Mouse (Mus musculus): ENCODE measurements at regions not wholly inside any gene's neighbourhood (a gene's known extent, or its start where the extent isn't known, plus 50 kb on each side); places are given as distances from the start of the nearest gene placed in this dataset.
"Not testable (repeated sequence)": the region's sequence is repeated elsewhere in the genome, so short reads cannot be mapped to it uniquely, and the experiment has no call there.

DNA sequence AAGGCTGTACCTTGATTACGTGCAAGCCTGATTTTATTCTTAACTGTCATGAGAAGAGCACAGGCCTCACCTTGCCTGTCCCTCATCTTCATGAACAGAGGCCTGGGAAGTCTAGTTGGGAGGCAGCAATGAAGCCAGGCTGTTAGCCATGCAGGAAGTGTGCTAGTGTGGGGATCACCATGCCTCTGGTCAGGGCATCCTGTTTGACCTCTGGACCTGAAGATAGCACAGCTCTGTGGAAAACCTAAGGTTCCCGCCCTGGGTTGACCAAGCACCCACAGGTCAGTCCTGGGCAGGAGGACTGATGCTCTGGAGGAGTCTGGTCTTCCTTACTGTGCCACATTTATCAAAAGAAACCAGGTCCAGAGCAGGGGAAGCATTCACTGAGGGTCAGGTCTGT lies 157.6 kb downstream of the Gm906 start:
- DNase-seq, result no peak

GRCm38 (mm10) chr13:50064841-50065240 lies 185.3 kb downstream of the Gm906 start:
- DNase-seq, result no peak

DNA sequence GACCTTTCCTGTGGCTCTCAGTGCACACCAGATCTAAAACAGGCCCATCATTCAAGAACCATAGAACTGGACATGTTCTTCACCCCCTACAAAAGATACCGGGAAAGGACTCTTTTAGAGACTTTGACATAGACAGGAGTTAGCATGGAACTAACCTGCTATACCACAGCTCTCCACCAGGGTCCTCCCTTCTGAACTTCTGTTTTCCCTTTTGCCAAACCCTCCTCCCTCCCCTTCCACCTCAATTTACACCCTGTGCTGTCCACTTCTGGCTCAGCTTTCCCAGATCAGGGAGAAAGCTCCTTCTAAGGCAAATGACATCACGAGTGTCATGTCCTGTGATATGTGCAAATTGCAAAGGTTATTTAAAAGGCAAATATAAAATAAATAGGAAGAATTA lies 185.7 kb downstream of the Gm906 start:
- not testable (repeated sequence) for DNase-seq

GRCm38 (mm10) chr13:50059676-50060075 lies 190.4 kb downstream of the Gm906 start:
- not testable (repeated sequence) for DNase-seq

- not testable (repeated sequence) for DNase-seq
Observed at GRCm38 (mm10) chr13:50059054-50059453, 191.1 kb downstream of the Gm906 start.

DNA sequence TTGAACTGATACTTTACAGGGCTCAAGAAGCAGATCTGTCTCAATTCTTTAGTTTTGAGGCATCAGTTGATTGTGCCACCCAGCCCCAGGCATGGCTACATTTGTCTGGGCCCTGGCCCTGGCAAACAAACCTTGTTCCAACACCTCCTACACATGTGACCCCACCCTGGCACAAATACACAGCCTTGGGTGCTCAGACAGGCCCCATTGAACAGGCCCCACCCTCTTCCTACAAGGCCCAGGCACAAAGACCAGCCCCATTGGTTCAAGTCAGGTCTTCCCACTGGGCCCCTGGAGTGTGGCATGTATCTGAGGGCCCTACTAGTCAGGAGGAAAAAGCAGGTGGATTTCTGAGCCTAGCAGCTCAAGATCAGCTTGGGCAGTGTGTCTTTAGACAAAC lies 198.4 kb downstream of the Gm906 start:
- DNase-seq, result not testable (repeated sequence)

GRCm38 (mm10) chr13:50051110-50051509 lies 199.0 kb downstream of the Gm906 start:
- DNase-seq, result not testable (repeated sequence)

DNA sequence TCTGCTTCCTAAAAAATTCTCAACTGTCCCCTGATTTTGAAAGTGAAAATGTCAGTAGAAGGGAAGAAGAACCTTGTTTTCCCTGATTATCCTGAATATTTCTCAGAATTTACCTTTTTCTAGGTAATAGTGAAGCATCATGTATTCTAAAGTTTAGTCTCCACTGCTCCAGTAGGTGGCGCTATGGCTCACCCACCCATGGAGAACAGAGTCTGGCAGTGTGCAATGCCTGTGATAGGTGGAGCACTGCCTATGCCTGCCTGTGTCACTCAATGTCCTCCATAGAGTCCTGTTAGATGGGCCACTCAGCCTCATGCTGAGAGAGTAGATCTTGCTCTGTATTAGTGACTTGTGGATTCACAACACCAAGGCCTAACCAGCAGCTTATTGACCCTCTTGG lies 218.4 kb downstream of the Gm906 start:
- peak; percentile 42 for DNase-seq

DNA sequence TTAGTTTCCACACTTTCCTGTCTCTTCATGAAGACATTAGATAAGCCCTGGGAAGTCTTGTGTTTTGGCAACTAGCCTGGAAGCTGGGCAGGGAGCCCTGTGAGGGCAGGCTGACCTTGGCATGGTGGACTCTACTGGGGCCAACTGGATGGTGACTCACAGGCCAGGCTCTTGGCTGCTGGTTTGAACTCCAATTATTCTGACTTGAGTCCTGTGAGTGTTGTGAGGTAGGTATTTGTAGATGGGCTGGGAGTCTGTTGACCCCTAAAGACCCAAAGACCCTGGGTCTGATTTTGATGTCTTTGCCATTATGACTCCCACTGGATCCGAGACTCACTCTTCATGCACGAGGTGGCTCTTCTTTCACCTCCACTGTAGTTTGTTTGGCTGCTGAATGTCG lies 208.9 kb upstream of the Gm30302 start:
- DNase-seq, result not testable (repeated sequence)

GRCm38 (mm10) chr13:49966072-49966471 lies 167.3 kb upstream of the Gm30302 start:
- DNase-seq, result not testable (repeated sequence)

GRCm38 (mm10) chr13:49957993-49958681 lies 159.3 kb upstream of the Gm30302 start:
- DNase-seq, result not testable (repeated sequence)

DNA sequence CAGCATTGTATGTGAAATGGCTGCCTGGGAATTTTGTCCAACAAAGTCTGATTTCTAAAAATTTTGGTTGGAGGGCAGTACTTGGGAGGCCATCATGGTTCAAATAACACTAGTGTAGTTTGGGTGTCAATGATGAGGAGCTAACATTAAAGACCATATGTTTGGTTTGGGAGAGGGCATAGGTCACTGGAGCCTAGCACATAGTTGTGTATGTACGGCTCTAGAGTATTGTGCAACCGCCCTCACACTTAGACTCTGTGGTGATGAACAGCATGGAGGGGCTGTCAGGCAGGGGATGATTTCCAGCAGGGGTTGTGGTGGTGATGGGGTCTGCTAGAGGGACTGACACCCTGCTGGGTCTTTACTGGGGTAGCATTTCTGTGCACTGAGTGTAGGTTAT lies 117.0 kb upstream of the Gm30302 start:
- no peak for DNase-seq

All from adrenal gland, postnatal 25 days (tissue).